Mouse (Mus musculus): ENCODE data around the gene Zfp169. TPM values are rescaled to one million over a fixed set of nuclear protein-coding genes. Genes with fewer than 3 reads are reported as not detected.
A peak's percentile ranks its signal among the peaks of the same experiment; 100 is the strongest.
"Not testable (repeated sequence)": the region's sequence is repeated elsewhere in the genome, so short reads cannot be mapped to it uniquely, and the experiment has no call there.

Gene Zfp169
- total RNA-seq, 2 experiments from 2014 or later = 19.3 to 27.6 TPM

DNA sequence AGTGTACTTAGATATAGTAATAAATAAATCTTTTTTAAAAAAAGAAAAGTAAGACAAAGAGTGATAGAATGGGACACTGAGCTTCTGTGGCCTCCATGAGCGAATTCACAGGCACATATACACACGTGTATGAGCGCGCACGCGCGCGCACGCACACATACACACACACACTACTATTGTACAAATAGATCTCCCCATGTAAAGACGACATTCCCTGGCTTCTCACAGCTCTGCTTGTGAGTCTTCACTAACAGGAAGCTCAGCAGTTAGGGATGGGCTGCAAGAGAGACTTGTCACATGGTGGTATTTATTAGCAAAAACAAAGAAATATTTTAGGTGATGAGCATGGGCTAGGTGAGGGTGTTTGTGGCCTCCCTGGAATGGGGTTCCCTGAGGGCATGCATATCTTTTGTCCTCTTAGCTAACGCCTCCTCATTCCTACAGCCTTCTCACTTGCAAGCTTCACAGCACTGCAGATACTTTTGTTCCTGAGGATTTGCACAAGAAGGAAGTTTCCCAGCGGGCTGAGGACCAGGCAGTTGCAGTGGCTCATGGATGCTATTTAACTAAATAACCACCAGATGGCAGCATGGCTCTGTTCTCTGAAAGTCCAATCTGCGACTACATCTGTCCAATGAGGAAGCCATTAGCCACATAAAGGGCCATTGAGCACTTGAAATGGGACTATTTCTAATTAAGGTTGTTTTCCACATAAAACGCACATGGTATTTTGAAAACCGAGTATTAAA, 15.0 kb upstream of the Zfp169 start:
- intact Hi-C loops (cut with DNase I) = loop anchor here (2.0 to 5.0 kb wide), 3 partner anchors 45 to 274 kb away; no protein-coding TSS in a partner anchor
- peak; percentile 54 to 59 for DNase-seq (ENCODE audit: low spot score in 2 of 2)

DNA sequence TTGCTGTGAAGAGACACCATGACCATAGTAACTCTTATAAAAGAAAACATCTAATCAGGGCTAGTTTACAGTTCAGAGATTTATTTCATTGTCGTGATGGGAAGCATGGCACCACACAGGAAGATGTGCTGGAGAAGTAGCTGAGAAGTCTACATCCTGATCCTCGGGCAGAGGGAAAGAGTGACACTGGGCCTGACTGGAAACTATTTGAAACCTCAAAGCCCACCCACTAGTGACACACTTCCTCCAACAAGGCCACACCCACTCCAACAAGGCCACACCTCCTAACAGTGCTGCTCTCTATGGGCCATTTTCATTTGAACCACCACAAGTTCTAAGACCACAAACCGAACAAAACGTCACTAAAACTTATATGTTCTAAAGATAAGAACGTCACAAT, 12.5 kb upstream of the Zfp169 start:
- intact Hi-C loops (cut with DNase I) = loop anchor here (5.0 kb wide), 1 partner anchor 277 kb away; no protein-coding TSS in a partner anchor
- no peak for DNase-seq (ENCODE audit: low spot score in 2 of 2)

DNA sequence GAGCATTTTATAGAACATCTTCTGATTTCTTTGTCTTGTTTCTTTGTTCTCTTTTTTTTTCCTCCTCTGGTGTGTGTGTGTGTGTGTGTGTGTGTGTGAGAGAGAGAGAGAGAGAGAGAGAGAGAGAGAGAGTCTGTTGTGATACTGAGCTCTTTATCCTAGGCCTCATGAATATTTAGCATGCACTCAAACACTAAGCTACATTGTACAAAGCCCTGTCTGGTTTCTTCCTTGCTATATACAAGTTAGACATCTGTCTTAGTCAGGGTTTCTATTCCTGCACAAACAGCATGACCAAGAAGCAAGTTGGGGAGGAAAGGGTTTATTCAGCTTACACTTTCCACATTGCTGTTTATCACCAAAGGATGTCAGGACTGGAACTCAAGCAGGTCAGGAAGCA, 5.9 kb upstream of the Zfp169 start:
- intact Hi-C loops (cut with DNase I); DNase-seq (ENCODE audit: low spot score in 2 of 2): not testable (repeated sequence)

DNA sequence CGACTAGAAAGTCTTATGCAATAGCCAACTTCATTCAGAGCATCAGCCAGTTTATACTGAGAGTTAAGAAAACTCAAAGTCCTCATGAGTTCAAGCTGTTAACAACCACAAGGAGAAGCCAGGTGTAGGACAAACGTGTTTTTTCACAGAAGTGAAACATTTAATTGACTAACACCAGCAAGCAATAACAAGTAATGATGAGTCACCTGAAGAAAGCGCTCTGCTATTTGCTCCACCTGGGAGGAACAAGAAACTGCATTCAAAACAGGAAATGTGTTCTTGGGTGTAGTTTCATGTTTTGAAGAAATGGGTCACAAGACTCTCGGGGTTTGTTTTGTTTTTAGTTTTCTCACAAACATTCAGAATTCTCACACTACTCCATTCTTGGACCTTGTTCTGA, 2.6 kb upstream of the Zfp169 start:
- intact Hi-C loops (cut with DNase I) = no loop called here
- DNase-seq (ENCODE audit: low spot score in 2 of 2) = no peak

DNA sequence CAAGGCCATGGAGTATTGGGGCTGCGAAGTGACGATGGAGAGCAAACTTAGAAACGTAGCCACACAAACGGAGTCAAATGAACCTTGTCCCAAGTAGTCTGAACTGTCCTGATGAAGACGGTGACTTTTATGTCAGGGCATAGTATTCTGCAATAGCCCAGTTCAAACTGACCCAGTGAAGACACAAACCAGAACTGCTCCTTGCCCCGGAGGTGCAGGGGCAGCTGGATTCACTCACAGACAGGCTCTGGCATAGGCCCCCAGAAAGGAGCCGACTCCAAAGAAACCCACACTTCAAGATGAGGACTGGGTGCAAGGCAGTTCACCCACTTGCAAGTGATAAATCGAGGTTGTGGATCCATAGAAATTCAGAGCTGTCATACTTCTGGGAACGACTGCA, 4.6 kb downstream of the Zfp169 start:
- intact Hi-C loops (cut with DNase I) = no loop called here
- DNase-seq (ENCODE audit: low spot score in 2 of 2) = no peak

DNA sequence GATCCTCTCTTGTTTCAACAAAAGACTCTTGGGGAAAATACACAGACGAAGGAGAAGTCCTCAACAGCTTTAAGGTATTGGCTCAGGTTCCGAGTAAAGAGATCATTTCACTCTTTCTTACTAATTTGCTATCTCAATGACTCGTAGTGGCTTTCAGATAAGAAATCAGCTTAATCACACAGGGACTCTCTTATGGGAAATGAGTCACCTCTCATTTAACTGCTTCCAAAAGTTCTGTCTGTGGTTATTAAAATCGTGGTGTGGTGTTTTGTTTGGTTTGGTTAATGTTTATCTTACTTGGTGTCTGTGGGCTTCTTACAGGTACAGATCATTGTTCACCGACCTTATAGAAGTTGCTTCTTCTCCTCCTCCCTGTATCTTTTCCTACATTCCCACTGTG, 10.8 kb downstream of the Zfp169 start:
- DNase-seq (ENCODE audit: low spot score in 2 of 2) = no peak
- intact Hi-C loops (cut with DNase I) = no loop called here

DNA sequence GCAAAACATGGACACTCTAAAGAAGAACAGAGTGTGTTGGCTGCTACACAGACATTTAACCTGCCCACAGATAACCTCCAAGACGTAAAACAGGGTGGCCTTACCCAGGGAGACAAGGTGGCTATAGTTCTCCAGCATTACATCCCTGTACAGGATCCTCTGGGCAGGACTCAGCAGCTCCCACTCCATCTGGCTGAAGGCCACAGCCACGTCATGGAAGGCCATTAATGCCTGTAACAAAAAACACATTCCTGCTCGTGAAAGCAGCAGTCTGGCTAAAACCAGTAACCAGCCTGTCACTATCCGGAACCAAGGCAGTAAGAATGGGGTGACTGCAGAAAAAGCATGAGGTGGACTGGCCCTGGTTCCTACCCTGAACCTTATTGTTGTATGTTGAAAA, 14.6 kb downstream of the Zfp169 start:
- intact Hi-C loops (cut with DNase I) = no loop called here
- no peak for DNase-seq (ENCODE audit: low spot score in 2 of 2)

DNA sequence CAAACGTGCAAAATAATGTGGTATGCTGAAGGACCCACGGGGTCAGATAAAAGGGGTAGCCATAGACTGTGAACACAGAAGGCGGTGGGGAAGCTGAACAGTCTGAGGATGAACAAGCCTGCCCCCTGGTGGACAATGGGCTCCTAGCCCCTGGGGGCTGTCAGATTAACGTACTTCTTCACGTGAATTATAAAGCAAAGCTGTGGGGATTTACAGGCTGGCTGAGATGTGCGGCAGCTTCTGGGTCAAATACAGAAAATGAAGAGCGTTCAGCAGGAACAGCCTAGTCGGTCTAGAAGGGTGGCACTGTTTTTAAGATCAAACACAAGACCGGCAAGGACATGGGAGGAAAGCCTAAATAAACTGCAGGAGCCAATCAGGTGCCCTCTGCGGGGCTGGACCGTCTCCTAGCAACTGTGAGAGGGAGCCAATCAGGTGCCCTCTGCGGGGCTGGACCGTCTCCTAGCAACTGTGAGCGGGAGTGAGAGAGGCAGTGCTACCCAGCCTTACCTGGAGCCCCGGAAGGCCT, 15.5 kb downstream of the Zfp169 start:
- DNase-seq (ENCODE audit: low spot score in 2 of 2) = peak; percentile 67 to 75
- intact Hi-C loops (cut with DNase I) = no loop called here

DNA sequence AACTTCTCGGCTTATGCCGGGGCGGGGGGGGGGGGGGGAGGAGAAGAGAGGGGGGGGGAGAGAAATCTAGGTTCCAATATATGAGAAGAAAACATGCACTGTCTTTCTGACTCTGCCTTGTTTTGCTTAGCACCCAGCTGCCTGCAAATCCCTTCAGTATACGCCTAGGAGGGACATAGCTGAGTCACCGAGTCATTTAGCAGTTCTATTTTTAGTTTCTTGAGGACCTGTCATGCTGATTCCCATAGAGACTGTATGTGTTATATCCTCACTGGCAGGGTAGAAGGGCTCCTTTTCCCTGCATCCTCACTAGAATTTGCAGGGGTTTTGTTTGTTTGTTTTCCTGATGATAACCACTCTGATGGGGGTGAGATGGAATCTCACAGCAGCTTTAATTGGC, 20.1 kb downstream of the Zfp169 start:
- intact Hi-C loops (cut with DNase I) = no loop called here
- no peak for DNase-seq (ENCODE audit: low spot score in 2 of 2)

DNA sequence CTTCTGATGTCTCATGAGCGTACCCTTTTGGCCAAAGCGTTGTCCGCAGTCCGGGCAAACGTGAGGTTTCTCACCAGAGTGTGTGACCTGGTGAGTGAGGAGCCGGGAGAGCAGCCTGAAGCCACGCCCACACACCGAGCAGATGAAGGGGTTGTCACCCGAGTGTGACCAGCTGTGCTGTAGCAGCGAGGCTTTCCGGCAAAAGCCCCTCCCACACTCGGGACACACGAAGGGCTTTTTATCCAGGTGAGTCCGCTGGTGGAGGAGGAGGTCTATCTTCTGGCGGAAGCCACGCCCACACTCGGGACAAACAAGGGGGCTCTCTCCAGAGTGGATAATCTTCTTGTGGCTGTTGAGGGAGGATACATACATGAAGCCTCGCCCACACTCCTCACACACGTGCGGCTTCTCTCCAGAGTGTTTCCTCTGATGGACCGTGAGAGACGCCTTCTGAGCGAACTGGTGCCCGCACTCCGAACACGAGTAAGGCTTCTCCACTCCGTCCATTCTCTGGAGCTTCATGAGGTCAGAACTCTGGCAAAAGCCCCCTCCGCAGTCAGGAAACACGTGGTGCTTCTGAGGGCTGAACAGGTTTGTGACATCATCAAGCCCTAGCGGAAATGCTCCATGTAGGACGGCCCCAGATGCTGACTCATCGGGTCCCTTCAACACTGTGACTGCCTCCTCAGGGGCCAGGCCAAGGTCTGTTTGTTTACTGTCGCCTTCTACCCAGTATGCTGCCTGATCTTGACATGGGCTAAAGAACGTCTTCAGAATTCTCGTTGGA, 22.7 kb downstream of the Zfp169 start:
- no peak for DNase-seq (ENCODE audit: low spot score in 2 of 2)
- intact Hi-C loops (cut with DNase I) = no loop called here

DNA sequence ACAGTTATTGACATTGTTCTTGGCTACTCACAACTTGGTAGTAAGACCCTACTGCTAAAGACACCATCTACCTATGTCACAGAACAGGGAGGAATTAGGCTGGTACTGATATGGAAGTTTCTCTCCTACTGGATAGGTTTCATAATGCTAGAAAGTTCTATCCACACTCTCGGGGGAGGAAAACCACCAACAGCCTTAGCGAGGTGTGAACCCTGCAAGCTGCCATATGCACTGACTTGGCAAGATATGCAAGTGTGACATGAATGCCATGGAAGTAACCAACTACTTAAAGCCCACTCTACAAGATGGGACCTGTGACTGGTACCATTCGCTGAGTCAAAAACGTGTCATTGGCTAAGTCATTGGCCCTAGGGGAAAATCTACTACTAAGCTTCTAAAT, 29.6 kb downstream of the Zfp169 start:
- intact Hi-C loops (cut with DNase I) = no loop called here
- DNase-seq (ENCODE audit: low spot score in 2 of 2) = no peak

DNA sequence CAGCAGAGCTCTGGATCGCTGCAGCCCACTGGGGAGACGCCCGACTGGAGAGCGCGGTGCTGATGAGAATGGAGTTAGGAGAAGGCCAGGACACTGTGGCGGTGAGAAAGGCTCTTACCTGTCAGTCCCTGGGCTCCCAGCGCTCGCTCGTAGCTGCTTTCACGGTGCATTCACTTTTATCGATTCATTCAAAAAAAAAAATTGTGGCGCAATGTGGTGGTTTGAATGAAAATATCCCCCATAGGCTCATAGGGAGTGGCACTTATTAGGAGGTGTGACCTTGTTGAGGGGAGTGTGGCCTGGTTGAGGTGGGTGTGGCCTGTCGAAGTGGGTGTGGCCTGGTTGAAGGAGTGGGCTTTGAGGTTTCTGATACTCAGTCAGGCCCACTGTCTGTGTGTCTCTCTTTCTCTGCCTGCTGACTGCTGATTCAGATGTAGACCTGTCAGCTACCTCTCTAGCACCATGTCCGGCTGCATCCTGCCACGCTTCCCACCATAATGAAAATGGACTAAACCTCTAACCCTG, 44.5 kb downstream of the Zfp169 start:
- intact Hi-C loops (cut with DNase I) = no loop called here

DNA sequence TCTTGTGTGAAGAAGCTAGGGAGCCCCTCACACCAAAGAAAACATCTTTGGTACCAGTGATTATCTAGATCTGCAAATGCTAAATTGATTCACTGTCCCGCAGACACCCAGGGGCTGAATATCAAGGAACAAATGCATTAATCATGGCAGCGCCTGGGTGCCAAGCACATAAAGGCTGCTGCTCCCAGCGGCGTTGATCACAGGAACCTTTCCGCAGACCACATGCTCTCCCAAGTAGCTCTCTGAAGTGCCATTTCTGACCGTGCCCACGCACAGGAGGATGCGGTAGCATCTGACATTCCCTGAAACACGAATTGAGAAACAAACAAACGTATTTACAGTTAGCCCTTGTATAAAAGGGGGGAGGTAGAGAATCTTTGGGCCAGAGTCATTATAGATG, 47.1 kb downstream of the Zfp169 start:
- no peak for DNase-seq (ENCODE audit: low spot score in 2 of 2)
- intact Hi-C loops (cut with DNase I) = no loop called here

More for the DNA sequence above, 44.5 kb downstream of the Zfp169 start:
- no peak for DNase-seq (ENCODE audit: low spot score in 2 of 2)

DNA sequence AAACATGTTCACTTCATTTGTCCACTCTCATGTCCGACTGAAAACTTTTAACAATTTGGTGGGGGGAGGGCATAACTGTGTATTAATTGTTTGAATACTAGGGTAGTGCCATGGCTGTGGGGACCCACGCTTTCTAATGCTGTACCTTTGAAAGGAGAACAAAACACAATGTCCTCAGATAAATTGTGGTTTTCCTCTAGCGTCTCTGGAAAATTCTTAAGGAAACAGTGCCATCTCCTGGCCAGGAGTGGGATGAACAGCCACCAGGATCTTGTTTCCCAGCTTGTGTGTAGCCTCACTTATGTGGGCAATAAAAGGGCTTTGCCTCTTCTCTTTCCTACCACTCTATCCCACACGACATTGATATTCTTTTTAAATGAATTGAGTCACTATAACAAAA, 49.1 kb downstream of the Zfp169 start:
- intact Hi-C loops (cut with DNase I) = loop anchor here (1.0 to 5.0 kb wide), 2 partner anchors 797 to 1163 kb away; no protein-coding TSS in a partner anchor
- peak; percentile 65 to 81 for DNase-seq (ENCODE audit: low spot score in 2 of 2)

DNA sequence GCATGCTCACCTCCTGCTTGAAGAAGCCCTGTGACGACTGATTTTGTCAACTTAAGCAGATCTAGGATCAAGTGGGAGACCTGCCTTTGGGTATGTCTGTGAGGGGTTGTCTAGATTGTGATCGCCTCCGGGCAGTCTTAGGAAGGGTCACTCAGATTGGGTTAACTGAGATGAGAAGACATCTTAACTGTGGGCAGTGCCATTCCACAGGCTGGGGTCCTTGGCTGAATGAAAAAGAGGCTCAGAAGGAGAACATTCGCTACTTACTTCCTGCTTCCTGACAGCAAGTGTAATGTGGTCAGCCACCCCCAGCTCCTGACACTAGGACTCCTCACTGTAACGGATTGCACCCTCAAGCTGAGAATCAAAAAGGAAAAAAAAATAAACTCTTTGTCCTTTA, 54.0 kb downstream of the Zfp169 start:
- intact Hi-C loops (cut with DNase I) = loop anchor here (10.0 kb wide), 1 partner anchor 194 kb away; the partner anchor contains the start of gene Id4
- no peak for DNase-seq (ENCODE audit: low spot score in 2 of 2)

DNA sequence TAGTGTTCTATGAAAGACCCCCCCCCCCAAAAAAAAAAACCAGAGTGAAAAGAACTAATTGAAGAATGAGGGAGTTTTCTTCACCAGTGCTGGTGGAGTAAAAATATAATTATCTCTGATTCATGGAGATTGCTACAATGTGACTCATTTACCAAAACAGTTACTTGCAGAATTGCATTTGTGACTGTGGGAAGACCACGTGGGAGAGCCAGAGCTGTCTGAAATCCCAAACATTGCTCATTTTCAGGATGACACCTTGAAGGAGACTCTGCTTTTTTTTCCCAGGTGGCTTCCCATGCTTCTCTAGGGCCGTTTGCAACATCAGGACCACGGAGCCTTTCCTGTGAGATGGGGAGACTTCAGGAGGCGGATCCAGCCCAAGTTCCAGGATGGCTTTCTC, 65.1 kb downstream of the Zfp169 start:
- peak; percentile 10 to 16 for DNase-seq (ENCODE audit: low spot score in 2 of 2)

DNA sequence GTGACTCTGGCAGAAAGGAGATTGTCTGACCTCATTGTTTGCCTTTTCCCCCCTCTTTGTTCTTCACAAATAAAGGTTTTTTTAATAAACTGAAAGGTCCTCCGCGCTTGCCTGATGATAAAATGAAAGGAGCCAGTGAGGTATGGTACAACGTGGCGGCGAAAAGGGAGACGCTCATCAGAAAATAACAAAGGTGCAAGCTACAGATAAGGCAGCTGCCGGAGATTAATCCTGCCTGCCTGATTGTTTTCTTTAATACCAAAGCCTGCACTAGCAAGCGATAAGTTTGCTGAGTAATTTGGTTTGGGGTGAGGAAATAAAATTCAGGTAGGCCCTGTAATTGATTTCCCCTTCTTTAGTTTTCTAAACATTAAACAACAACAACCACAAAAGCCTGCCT, 69.3 kb downstream of the Zfp169 start:
- intact Hi-C loops (cut with DNase I) = no loop called here
- DNase-seq (ENCODE audit: low spot score in 2 of 2) = no peak

More for the DNA sequence above, 65.1 kb downstream of the Zfp169 start:
- intact Hi-C loops (cut with DNase I) = no loop called here

DNA sequence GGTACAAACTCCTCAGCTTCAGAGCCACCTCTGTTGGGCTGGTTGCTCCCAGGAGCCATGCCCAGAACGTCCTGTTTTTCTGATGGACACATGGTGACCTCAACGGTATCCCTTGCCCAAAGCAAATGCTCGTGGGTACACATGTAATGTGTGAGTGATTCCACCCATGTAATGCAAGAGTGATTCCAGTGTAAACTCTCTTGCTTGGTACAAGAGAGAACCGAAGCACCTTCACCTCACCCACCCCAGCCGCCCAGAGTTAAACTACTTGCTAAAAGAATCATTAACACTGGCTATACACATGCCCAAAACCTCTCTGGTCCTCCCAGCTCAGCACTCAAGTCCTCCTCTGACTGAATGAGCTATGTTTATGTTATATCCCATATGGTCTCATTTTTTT, 74.9 kb downstream of the Zfp169 start:
- DNase-seq (ENCODE audit: low spot score in 2 of 2) = no peak
- intact Hi-C loops (cut with DNase I) = no loop called here

Data from left cerebral cortex, postnatal 36 days (tissue).